Mouse (Mus musculus) intestine, embryonic 15.5 days (tissue): ENCODE results near the gene Cd3eap. TPM values are rescaled to one million over a fixed set of nuclear protein-coding genes. Genes with fewer than 3 reads are reported as not detected.

ENCODE experiments used
- ATAC-seq: fragments of 200-750 bp; cut with Nextera tagmentation; 2 replicates; pipeline ENCODE4 v1.8.0; 2017; ENCODE audit warnings: moderate TSS enrichment, moderate library complexity
- H3K27ac ChIP-seq: fragments of 300-500 bp; sonication (generic); 2 replicates; pipeline ENCODE4 v1.5.1; 2015; ENCODE audit warnings: mild to moderate bottlenecking, inconsistent platforms
- H3K27me3 ChIP-seq: fragments of 300-500 bp; sonication (generic); replicated peaks from 2 replicates; pipeline ENCODE4 v1.6.1; 2015; ENCODE audit warnings: inconsistent platforms
- H3K36me3 ChIP-seq: fragments of 300-500 bp; sonication (generic); 2 replicates; pipeline ENCODE4 v1.6.1; 2015; ENCODE audit warnings: inconsistent platforms
- H3K4me1 ChIP-seq: fragments of 300-500 bp; sonication (generic); replicated peaks from 2 replicates; pipeline ENCODE4 v1.6.1; 2015; ENCODE audit warnings: inconsistent platforms
- H3K4me2 ChIP-seq: fragments of 300-500 bp; sonication (generic); replicated peaks from 2 replicates; pipeline ENCODE4 v1.6.1; 2015; ENCODE audit warnings: mild to moderate bottlenecking, inconsistent platforms
- H3K4me3 ChIP-seq: fragments of 300-500 bp; sonication (generic); replicated peaks from 2 replicates; pipeline ENCODE4 v1.5.1; 2015; ENCODE audit warnings: inconsistent platforms
- H3K9ac ChIP-seq: fragments of 300-500 bp; sonication (generic); 2 replicates; pipeline ENCODE4 v1.6.1; 2015; ENCODE audit warnings: inconsistent platforms
- H3K9me3 ChIP-seq: fragments of 300-500 bp; sonication (generic); 2 replicates; pipeline ENCODE4 v1.6.1; 2016; ENCODE audit warnings: inconsistent platforms
- WGBS: fragments of 180-500 bp; shearing (Covaris S2); methylation state at CpG from one replicate; pipeline ENCODE4 v1.1.7; 2015; 5-methylcytosine and 5-hydroxymethylcytosine counted together
- polyA plus RNA-seq: library from polyadenylated mRNA; unstranded; fragments of >200 nt; fragmentation: Nextera tagmentation; extraction: Ambion mirVana; gene quantifications from 2 replicates; pipeline ENCODE4 v1.2.1, GENCODE M21; 2015

The Cd3eap gene
- 21.7 and 23.4 TPM in 2 replicates for polyA plus RNA-seq

DNA sequence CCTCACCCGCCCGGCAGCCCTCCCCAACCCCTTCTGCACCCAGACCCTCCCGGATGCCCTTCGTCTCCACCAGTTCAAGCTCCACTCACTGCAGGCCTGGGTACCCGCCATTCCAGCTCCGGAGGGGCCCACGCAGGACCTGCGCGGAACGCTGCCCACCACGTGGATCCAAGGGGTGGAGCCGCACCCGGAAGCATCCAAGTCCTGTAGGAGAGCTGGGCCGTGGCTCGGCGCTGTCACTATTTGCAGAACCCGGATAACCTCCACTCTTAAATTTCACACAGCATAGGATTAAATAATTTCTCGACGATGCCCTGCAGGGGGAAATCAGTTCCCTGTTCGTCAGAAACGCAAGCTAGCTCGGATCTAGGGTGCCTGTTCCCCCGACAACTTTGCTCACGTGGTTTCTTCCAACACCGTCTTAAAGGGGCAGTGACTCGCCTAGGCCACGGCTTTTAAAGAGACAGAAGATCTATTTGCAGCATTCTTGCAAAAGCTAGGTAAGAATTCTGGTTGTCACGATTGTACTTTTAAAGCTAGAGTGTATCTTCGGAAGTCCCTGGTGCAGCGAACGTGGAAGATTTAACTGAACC is at the start of gene Cd3eap, which contains the start of gene Ppp1r13l:
TSS of gene Cd3eap (minus strand) at position 185 of the 593 bp plus-strand sequence.
TSS of gene Ppp1r13l (plus strand) at position 451 of the 593 bp plus-strand sequence.
- peak within 1 kb of the TSS; percentile 52 for H3K9ac ChIP-seq
- no peaks in the 10 kb centered on the region for H3K9me3 ChIP-seq
- H3K27ac ChIP-seq: peak within 1 kb of the TSS; percentile 70
- ATAC-seq: peak; percentile 68
- peak within 1 kb of the TSS; percentile 73 for H3K4me3 ChIP-seq
- no peaks in the 10 kb centered on the region for H3K27me3 ChIP-seq
- under 1% methylated on average over 31 of the region's 31 CpGs for WGBS
- peaks cover 36% of the 10 kb centered on the region for H3K4me1 ChIP-seq
- peaks cover 15% of the 10 kb centered on the region; the same call in 1 of the 2 replicates for H3K36me3 ChIP-seq
- peak within 1 kb of the TSS; percentile 99 for H3K4me2 ChIP-seq

DNA sequence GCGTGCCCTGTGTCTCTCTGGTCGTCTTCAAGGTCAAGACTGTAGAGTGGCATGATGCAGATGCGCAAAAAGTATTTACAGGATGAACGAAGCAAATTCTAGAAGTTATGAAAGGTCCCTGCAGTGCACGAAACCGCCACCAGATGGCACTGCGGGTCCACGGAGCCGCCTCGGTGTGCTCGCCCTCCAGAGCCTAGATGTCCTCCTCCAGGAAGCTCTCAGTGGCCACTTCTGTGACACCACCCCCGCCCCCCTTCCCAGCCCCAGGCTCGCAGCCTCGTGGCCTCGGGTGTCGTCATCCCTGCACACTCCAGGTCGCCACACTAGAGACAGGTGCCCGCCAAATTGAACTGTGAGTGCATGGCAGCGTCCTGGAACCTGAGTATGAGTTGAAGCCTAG is 46.1 kb upstream of the Cd3eap start:
- H3K4me3 ChIP-seq: 0 out of 2 replicates have a peak overlapping the region, but pooled peaks have one; percentile 11
- 3% methylated on average over 19 of the region's 19 CpGs for WGBS
- peak; percentile 53 for ATAC-seq
- peaks cover 30% of the 10 kb centered on the region for H3K27me3 ChIP-seq
- H3K4me2 ChIP-seq: peak overlapping the region; percentile 49
- no peaks in the 10 kb centered on the region for H3K36me3 ChIP-seq
- no peak overlapping the region for H3K9ac ChIP-seq
- H3K27ac ChIP-seq: no peak overlapping the region
- H3K4me1 ChIP-seq: peaks cover 9% of the 10 kb centered on the region; the same call in 1 of the 2 replicates
- no peaks in the 10 kb centered on the region for H3K9me3 ChIP-seq

DNA sequence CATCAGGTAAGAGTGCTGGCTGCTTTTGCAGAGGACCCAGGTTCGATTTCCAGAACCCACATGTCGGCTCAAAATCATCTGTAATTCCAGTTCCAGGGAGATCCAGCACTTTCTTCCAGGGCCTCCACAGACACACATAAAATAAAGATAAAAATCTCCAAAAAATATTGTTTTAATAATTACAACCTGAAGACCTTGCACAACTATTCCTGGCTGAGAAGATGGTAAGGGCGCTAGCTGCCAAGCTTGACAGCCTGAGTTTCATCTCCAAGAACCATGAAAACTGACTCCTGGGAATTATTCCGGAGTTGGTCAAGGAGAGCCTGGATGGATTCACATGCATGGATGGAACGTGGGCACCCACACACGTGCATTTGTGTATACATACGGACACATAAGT is 45.2 kb upstream of the Cd3eap start, which contains the start of gene Ckm:
TSS of gene Ckm (plus strand) at position 301 of the 400 bp plus-strand sequence.
- no peak for ATAC-seq
- Histone ChIP-seq H3K36me3 (no peaks in the 10 kb centered on the region), H3K27me3 (peaks cover 30% of the 10 kb centered on the region), H3K4me1 (peaks cover 15% of the 10 kb centered on the region), H3K9ac (peak within 1 kb of the TSS; percentile 53), H3K4me2 (peak within 1 kb of the TSS; percentile 99), H3K27ac (no peak within 1 kb of the TSS), H3K9me3 (no peaks in the 10 kb centered on the region), H3K4me3 (peak within 1 kb of the TSS; percentile 63)
- 48% methylated on average over 7 of the region's 7 CpGs for WGBS

DNA sequence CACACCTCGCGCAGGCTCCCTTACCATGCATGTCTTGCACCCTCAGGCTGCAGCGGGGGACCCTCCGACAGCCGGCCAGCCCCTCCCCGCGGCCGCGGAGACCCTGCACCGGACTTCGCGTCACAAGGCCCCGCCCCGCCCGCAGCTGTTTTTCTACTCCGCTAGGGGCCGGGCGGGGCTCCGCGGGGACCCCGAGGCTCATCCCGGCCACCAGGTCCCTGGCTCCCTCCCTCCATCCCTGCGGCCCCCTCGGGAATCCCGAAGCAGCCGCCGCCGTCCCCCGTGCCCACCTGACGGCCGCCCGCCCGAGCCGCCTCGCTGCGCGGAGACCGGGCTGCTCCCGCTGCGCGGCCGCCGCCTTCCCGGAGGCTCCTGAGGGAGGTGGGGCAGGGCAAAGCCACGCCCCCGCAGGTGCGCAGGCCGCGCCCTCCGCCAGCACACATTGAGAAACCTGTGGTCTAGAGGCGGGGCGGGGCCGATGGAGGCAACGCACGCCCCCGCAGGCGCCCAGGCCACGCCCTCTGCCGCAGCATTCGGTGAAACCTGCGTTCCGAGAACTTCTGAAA is 44.5 kb upstream of the Cd3eap start, which contains the start of gene Klc3:
TSS of gene Klc3 (minus strand) at position 374 of the 566 bp plus-strand sequence.
- peak within 1 kb of the TSS; percentile 53 for H3K9ac ChIP-seq
- peak within 1 kb of the TSS; percentile 63 for H3K4me3 ChIP-seq
- H3K36me3 ChIP-seq: no peaks in the 10 kb centered on the region
- under 1% methylated on average over 62 of the region's 62 CpGs for WGBS
- peak; percentile 91 for ATAC-seq
- no peaks in the 10 kb centered on the region for H3K9me3 ChIP-seq
- peaks cover 18% of the 10 kb centered on the region for H3K4me1 ChIP-seq
- H3K27me3 ChIP-seq: peaks cover 30% of the 10 kb centered on the region
- H3K27ac ChIP-seq: no peak within 1 kb of the TSS
- peak within 1 kb of the TSS; percentile 99 for H3K4me2 ChIP-seq

DNA sequence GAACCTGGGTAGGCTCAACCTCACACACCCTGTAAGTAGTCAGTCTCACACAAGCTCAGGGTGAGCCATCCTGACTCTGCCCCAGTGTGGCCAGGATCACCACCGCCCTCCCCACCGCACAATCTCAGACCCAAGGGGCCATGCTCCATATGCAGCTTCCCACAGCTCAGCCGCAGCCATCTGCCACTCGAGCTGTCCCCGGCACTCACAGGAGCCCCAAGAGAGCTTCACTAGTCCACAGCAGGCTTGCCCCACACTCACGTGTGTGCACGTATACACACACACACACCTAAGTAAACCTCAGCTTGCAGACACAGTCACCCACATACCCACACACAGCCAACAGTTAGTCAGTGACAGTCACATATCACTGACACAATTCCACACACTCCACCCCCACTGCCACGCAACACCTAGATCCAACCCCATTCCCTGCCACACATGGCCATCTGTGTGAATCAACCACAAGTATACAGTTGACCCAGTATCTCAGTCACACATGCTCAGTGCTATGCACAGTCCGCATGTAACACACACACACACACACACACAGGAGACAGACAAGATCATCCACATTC is 43.3 kb upstream of the Cd3eap start:
- no peaks in the 10 kb centered on the region for H3K9me3 ChIP-seq
- H3K27ac ChIP-seq: no peak overlapping the region
- H3K4me2 ChIP-seq: no peak overlapping the region
- H3K27me3 ChIP-seq: peaks cover 30% of the 10 kb centered on the region
- H3K4me1 ChIP-seq: peaks cover 18% of the 10 kb centered on the region
- no peaks in the 10 kb centered on the region for H3K36me3 ChIP-seq
- no peak for ATAC-seq
- H3K4me3 ChIP-seq: no peak overlapping the region
- WGBS: 88% methylated on average over 9 of the region's 9 CpGs
- no peak overlapping the region for H3K9ac ChIP-seq

DNA sequence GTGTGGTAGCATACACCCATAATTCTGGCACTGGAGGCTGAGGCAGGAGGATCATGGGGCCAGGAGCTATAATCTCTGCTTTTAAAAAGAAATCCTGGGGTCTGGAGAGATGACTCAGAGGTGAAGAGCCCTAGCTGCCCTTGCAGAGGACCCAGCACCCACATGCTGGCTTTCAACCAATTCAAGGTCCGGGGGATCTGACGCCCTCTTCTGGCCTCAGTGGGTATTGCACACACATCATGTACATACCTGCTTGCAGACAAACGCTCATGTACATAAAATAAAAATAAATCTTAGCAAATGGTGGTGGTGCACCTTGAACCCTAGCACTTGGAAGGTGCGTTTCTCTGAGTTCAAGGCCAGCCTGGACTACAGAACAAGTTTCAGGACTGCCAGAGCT is 41.7 kb upstream of the Cd3eap start:
- Histone ChIP-seq H3K9me3 (no peaks in the 10 kb centered on the region), H3K4me1 (peaks cover 18% of the 10 kb centered on the region), H3K9ac (no peak overlapping the region), H3K4me2 (no peak overlapping the region), H3K4me3 (no peak overlapping the region), H3K36me3 (no peaks in the 10 kb centered on the region), H3K27ac (no peak overlapping the region), H3K27me3 (peaks cover 30% of the 10 kb centered on the region)
- no peak for ATAC-seq
- 83% methylated on average over 4 of the region's 4 CpGs for WGBS

DNA sequence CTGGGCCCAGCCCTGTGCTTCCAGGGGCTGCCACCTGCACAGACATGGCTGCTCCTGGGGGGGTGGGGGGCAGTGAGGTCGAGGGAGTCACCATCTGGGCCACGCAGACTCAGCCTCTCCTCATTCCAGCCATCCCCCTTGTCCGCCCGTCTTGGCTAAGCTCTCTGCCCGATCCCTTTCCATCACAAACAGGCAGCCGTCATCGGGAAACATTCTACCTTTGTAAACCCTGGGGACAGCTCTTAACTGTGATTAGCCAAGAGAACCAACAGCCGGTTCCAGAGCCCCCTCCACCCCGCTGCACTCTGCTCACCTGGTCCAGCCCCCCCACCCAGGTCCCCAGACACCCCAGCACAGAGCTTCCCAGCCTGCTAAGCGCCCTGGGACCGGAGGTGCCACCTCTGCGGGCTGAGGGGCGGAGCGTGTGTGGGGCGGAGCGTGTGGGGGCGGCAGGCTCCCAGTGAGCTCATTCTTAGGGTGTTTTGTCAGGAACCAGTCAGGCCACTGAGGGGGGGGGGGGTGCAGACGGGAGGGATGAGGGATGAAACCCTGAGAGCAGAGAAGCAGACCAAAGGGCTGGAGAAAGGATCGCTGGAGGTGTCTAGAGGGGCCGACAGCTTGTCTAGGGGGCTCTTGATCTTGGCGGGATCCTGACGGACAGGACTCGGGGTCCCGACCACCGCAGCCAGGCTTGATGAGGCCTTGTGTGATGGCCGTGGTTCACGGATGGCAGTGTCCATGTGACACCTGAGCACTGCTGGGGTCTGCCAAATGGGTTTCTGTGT is 40.4 kb upstream of the Cd3eap start:
- peak overlapping the region; percentile 65 for H3K4me2 ChIP-seq
- H3K27ac ChIP-seq: no peak overlapping the region
- H3K4me1 ChIP-seq: peaks cover 17% of the 10 kb centered on the region
- H3K9me3 ChIP-seq: no peaks in the 10 kb centered on the region
- peaks cover 24% of the 10 kb centered on the region for H3K27me3 ChIP-seq
- H3K9ac ChIP-seq: peak overlapping the region; percentile 26
- 2% methylated on average over 27 of the region's 27 CpGs for WGBS
- ATAC-seq: peak; percentile 75
- H3K36me3 ChIP-seq: peaks cover 7% of the 10 kb centered on the region; the same call in 1 of the 2 replicates
- H3K4me3 ChIP-seq: peak overlapping the region; percentile 34

DNA sequence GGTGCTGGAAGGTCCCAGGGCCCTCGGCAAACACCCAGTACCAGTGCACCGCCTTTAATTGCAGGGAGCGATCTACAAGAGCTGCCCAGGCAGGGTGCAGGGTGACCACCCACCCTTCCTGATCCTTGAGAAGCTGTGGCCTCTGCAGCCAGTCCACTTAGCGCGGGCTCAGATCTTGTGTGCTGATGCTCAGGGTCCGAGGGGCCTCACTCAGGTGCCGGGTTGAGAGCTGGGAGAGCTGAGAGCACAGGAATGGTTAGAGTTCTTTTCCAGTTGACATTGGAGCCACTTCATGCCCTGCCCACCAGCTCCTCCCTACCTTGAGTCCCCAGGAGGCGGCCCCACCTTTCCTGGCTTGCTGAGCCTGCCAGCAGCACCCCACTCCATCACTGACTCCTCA is 35.2 kb upstream of the Cd3eap start:
- no peaks in the 10 kb centered on the region for H3K27me3 ChIP-seq
- no peak overlapping the region for H3K4me2 ChIP-seq
- H3K4me1 ChIP-seq: peaks cover 4% of the 10 kb centered on the region; the same call in 1 of the 2 replicates
- no peak overlapping the region for H3K4me3 ChIP-seq
- H3K27ac ChIP-seq: no peak overlapping the region
- WGBS: 81% methylated on average over 8 of the region's 8 CpGs
- H3K36me3 ChIP-seq: peaks cover 55% of the 10 kb centered on the region
- H3K9ac ChIP-seq: no peak overlapping the region
- H3K9me3 ChIP-seq: no peaks in the 10 kb centered on the region
- ATAC-seq: no peak

DNA sequence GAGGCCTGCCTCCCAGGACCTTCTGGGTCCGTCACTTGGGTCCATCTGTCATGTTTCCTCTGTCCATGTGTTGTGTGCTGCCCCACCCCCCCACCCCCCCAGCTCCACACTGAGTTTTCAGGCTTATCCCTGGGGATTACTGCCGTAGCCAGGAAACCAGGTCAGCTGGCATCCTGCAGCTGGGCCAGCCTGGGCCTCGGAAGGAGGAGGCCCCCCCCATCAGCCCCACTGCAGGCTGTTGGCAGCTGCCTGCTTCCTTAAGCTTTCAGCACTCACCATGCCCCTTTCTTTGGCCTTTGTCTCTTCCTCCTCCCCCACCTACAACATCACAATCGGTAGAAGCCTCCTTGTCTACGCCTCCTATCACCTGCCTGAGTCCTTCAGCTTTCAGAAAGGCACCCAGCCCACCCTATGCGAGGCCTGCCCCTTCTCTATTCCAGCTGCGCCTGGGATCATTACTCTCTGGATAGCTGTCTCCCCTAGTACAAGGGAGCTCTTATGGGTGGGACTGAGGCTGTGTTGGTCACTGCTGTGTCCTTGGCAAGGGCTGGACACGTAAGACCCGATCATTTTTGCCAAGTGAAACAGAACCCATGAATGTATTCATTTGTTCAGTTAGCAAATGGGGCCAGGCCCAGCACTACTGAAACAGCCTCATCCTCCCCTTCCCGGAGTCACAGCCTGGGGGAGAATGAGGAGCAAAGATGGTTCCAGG is 29.6 kb upstream of the Cd3eap start:
- Histone ChIP-seq H3K9me3 (no peaks in the 10 kb centered on the region), H3K4me1 (no peaks in the 10 kb centered on the region), H3K27ac (no peak overlapping the region), H3K36me3 (peaks cover 70% of the 10 kb centered on the region), H3K9ac (no peak overlapping the region), H3K4me3 (no peak overlapping the region), H3K4me2 (no peak overlapping the region), H3K27me3 (no peaks in the 10 kb centered on the region)
- no peak for ATAC-seq
- WGBS: 81% methylated on average over 10 of the region's 10 CpGs

DNA sequence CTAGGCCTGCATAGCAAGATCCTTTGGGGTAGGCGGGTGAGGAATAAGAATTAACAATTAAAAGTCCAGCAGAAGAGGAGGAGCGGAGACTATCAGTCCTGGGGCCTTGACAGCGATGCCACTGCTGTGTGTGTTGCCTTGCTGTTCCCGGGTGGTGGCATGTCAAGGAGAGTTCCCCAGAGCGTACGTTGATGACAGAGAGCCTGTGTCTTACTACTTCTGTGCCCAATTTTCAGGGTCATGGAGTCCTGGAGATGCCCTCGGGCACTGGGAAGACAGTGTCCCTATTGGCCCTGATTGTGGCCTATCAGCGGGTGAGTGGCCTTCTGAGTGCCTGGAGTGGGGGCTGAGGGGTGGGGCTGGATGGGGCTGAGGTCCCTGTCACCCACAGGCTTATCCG is 24.4 kb upstream of the Cd3eap start:
- no peak overlapping the region for H3K9ac ChIP-seq
- 86% methylated on average over 9 of the region's 9 CpGs for WGBS
- H3K27me3 ChIP-seq: no peaks in the 10 kb centered on the region
- peaks cover 26% of the 10 kb centered on the region for H3K36me3 ChIP-seq
- H3K4me3 ChIP-seq: no peak overlapping the region
- H3K9me3 ChIP-seq: no peaks in the 10 kb centered on the region
- H3K4me1 ChIP-seq: peaks cover 4% of the 10 kb centered on the region
- H3K4me2 ChIP-seq: no peak overlapping the region
- no peak for ATAC-seq
- no peak overlapping the region for H3K27ac ChIP-seq

DNA sequence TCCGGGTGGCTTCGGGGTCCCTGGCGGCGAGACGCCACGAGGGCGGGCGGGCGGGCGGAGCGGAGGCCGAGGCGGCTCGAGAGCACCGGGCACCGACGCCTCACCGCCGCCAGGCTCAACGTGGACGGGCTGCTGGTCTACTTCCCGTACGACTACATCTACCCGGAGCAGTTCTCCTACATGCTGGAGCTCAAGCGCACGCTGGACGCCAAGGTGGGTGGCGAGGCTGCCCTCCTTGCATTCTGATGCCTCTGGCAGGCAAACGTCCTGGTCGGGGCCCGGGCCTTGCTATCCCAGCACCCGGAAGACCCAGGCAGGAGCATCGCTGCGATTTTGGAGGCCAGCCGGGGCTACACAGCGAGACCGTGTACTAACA is 22.9 kb upstream of the Cd3eap start:
- ATAC-seq: peak; percentile 77
- WGBS: under 1% methylated on average over 37 of the region's 37 CpGs
- Histone ChIP-seq H3K9ac (peak overlapping the region; percentile 76), H3K4me1 (peaks cover 4% of the 10 kb centered on the region), H3K9me3 (no peaks in the 10 kb centered on the region), H3K4me2 (peak overlapping the region; percentile 78), H3K27me3 (no peaks in the 10 kb centered on the region), H3K4me3 (peak overlapping the region; percentile 66), H3K36me3 (peaks cover 16% of the 10 kb centered on the region; the same call in 1 of the 2 replicates), H3K27ac (peak overlapping the region; percentile 20; the same call in 1 of the 2 replicates)
